ENCODE assay signal across 10 mouse cellular contexts in the genomic region with DNA sequence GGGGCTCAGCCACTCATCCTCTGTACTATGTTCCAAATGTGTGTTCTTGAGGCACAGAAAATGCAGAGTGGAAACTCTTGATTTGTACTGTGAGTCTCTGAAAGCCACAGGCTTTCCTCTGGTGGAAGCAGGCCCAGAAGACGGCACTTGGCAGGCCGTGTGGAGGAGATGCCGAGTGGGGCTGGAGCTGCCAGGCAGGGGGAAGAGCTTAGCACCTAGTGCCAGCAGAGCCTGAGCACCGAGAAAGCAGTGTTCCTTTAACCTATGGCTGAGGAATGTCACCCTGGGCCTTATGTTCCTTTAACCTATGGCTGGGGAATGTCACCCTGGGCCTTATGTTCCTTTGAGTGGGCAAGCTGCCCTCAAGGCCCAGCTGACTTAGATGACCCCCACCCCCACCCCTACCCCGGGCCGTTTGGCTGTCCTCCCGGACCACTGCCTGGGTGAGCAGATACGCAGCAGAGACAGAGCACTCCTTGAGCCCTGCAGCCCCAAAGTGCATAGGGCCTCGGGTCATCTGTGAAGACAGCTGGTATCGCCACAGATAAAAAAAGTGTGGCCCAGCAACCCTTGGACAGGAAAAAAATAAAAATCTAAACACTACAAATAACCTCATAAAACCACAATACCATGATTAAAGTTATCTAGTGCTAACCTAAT. TPM values are rescaled to one million over a fixed set of nuclear protein-coding genes. Genes with fewer than 3 reads are reported as not detected.
DNase-seq lines count a peak whose midpoint lies in the region; ATAC-seq and TF ChIP-seq lines count a peak whose summit lies in the region.
"Had no signal": no experiment of that assay in that cellular context is flagged by ENCODE, and none has a peak within 500 bp of the region (broad histone marks: within the 10 kb centered on the region; RNA-seq: fewer than 3 reads in every experiment).

No protein-coding gene starts in this region.

- peak overlapping the region; percentile 49 for H3K27ac ChIP-seq in layer of hippocampus, adult 2 months

- no peak overlapping the region for H3K4me3 ChIP-seq in layer of hippocampus, adult 2 months

- intact Hi-C loops in heart, postnatal 14 days (cut with DNase I) = no loop called here

- DNase-seq in layer of hippocampus, adult 2 months (ENCODE audit: low spot score in 2 of 2) = peak; percentile 56 to 73
- no peak for DNase-seq in layer of hippocampus, adult 11-12 months (ENCODE audit: low spot score)
- peak; percentile 78 to 87 for DNase-seq in cerebellum, adult 18-20 months
- peak; percentile 79 to 86 for DNase-seq in cerebellum, postnatal 25 days
- DNase-seq in heart, postnatal 14 days = peak; percentile 48 to 66
- DNase-seq in thymus, postnatal 14 days = no peak
- no peak for DNase-seq in lung, adult 18-20 months

- ATAC-seq in CD4-positive, CD25-positive, alpha-beta regulatory T cell, adult 4 months = no peak

- TF ChIP-seq CTCF in layer of hippocampus, adult 2 months (conservative IDR thresholded peaks at IDR 0.05) = no peak

RNA-seq across cellular contexts. Expression of gene Gpr153, which starts 7.7 kb away (rescaled TPM):
- 1 to 10 TPM; 5.6 to 6.4 TPM for total RNA-seq in layer of hippocampus, adult 2 months (2021)
- total RNA-seq in heart, postnatal 14 days (2021) = 10 to 100 TPM; 19.9 to 20.6 TPM
- under 1 TPM in 1 of 2 experiments, not detected in 1; 0.13 TPM for polyA plus RNA-seq in CD4-positive, CD25-positive, alpha-beta regulatory T cell, adult 4 months (2017; shearing (Covaris generic))

RNA-seq across cellular contexts. Expression of gene Hes3, which starts 25.1 kb away (rescaled TPM):
- total RNA-seq in layer of hippocampus, adult 2 months (2021) = not detected
- total RNA-seq in heart, postnatal 14 days (2021) = not detected
- polyA plus RNA-seq in CD4-positive, CD25-positive, alpha-beta regulatory T cell, adult 4 months (2017; shearing (Covaris generic)) = not detected
- total RNA-seq: megakaryocyte progenitor cell, adult 5-6 weeks had no signal
- polyA plus RNA-seq: small intestine, adult 2 months had no signal

RNA-seq across cellular contexts. Expression of gene Icmt, which starts 30.7 kb away (rescaled TPM):
- 10 to 100 TPM; 42.3 to 43.0 TPM for total RNA-seq in layer of hippocampus, adult 2 months (2021)
- 10 to 100 TPM; 25.9 to 27.2 TPM for total RNA-seq in heart, postnatal 14 days (2021)
- polyA plus RNA-seq in CD4-positive, CD25-positive, alpha-beta regulatory T cell, adult 4 months (2017; shearing (Covaris generic)) = 1 to 10 TPM; 3.9 to 8.2 TPM

RNA-seq across cellular contexts. Expression of gene Rnf207, which starts 52.4 kb away (rescaled TPM):
- total RNA-seq in layer of hippocampus, adult 2 months (2021) = 1 to 10 TPM; 6.5 to 7.7 TPM
- total RNA-seq in heart, postnatal 14 days (2021) = 10 to 100 TPM; 84.5 to 95.8 TPM
- not detected for polyA plus RNA-seq in CD4-positive, CD25-positive, alpha-beta regulatory T cell, adult 4 months (2017; shearing (Covaris generic))

RNA-seq across cellular contexts. Expression of gene Rpl22, which starts 59.2 kb away (rescaled TPM):
- total RNA-seq in layer of hippocampus, adult 2 months (2021) = 100 to 1,000 TPM; 186 to 202 TPM
- total RNA-seq in heart, postnatal 14 days (2021) = 100 to 1,000 TPM; 223 to 252 TPM
- 1,000 to 10,000 TPM in 1 of 2 experiments, 100 to 1,000 TPM in 1; 772 to 1,018 TPM for polyA plus RNA-seq in CD4-positive, CD25-positive, alpha-beta regulatory T cell, adult 4 months (2017; shearing (Covaris generic))

Comparison
In these comparisons a context has a peak if more than half of its experiments do, and no peak if none do; other contexts are left out.
1. DNase-seq: peak in layer of hippocampus, adult 2 months (2 of 2), cerebellum, adult 18-20 months (2 of 2), cerebellum, postnatal 25 days (2 of 2) and heart, postnatal 14 days (2 of 2); none in layer of hippocampus, adult 11-12 months (single experiment), thymus, postnatal 14 days (single experiment) and lung, adult 18-20 months (0 of 2).